Mouse (Mus musculus): ENCODE results near the gene 2310011J03Rik.

Gene 2310011J03Rik

GRCm38 (mm10) chr10:80316359-80316781 is 4.0 kb downstream of the 2310011J03Rik start:
- in situ Hi-C loops (cut with MboI, MseI), result no loop called here

- in situ Hi-C loops (cut with MboI, MseI), result no loop called here
These were observed 5.0 kb downstream of the 2310011J03Rik start for GRCm38 (mm10) chr10:80315315-80315714.

GRCm38 (mm10) chr10:80314494-80315001 is 5.8 kb downstream of the 2310011J03Rik start:
- in situ Hi-C loops (cut with MboI, MseI), result no loop called here

GRCm38 (mm10) chr10:80313627-80314201 is 6.6 kb downstream of the 2310011J03Rik start:
- in situ Hi-C loops (cut with MboI, MseI), result no loop called here

- in situ Hi-C loops (cut with MboI, MseI), result no loop called here
These were observed 7.5 kb downstream of the 2310011J03Rik start for GRCm38 (mm10) chr10:80312586-80313504.

- in situ Hi-C loops (cut with MboI, MseI), result no loop called here
These were observed 8.8 kb downstream of the 2310011J03Rik start for GRCm38 (mm10) chr10:80311560-80311959.

- in situ Hi-C loops (cut with MboI, MseI), result no loop called here
These were observed 15.5 kb downstream of the 2310011J03Rik start for GRCm38 (mm10) chr10:80304862-80305261.

- in situ Hi-C loops (cut with MboI, MseI), result no loop called here
These were observed 15.9 kb downstream of the 2310011J03Rik start for GRCm38 (mm10) chr10:80304458-80304857.

- in situ Hi-C loops (cut with MboI, MseI), result no loop called here
These were observed 17.9 kb downstream of the 2310011J03Rik start for GRCm38 (mm10) chr10:80302471-80302881.

GRCm38 (mm10) chr10:80302082-80302355 is 18.3 kb downstream of the 2310011J03Rik start:
- in situ Hi-C loops (cut with MboI, MseI), result no loop called here

GRCm38 (mm10) chr10:80301256-80302081 is 18.9 kb downstream of the 2310011J03Rik start:
- in situ Hi-C loops (cut with MboI, MseI), result no loop called here

GRCm38 (mm10) chr10:80300672-80301181 is 19.6 kb downstream of the 2310011J03Rik start:
- in situ Hi-C loops (cut with MboI, MseI), result no loop called here

- in situ Hi-C loops (cut with MboI, MseI), result no loop called here
These were observed 20.5 kb downstream of the 2310011J03Rik start for GRCm38 (mm10) chr10:80299824-80300223.

GRCm38 (mm10) chr10:80299301-80299700 is 21.0 kb downstream of the 2310011J03Rik start:
- in situ Hi-C loops (cut with MboI, MseI), result no loop called here

GRCm38 (mm10) chr10:80298571-80299281 is 21.6 kb downstream of the 2310011J03Rik start:
- in situ Hi-C loops (cut with MboI, MseI), result no loop called here

- in situ Hi-C loops (cut with MboI, MseI), result no loop called here
These were observed 22.7 kb downstream of the 2310011J03Rik start for GRCm38 (mm10) chr10:80297526-80298133.

GRCm38 (mm10) chr10:80296824-80297223 is 23.5 kb downstream of the 2310011J03Rik start:
- in situ Hi-C loops (cut with MboI, MseI), result no loop called here

GRCm38 (mm10) chr10:80295618-80296425 is 24.5 kb downstream of the 2310011J03Rik start, which contains the start of gene Apc2:
TSS of gene Apc2 (plus strand) at chr10:80295977.
- in situ Hi-C loops (cut with MboI, MseI), result no loop called here

GRCm38 (mm10) chr10:80294788-80295303 is 25.5 kb downstream of the 2310011J03Rik start:
- in situ Hi-C loops (cut with MboI, MseI), result no loop called here
